Mouse (Mus musculus): ENCODE data around the gene Rgs13.

Rgs13 gene

DNA sequence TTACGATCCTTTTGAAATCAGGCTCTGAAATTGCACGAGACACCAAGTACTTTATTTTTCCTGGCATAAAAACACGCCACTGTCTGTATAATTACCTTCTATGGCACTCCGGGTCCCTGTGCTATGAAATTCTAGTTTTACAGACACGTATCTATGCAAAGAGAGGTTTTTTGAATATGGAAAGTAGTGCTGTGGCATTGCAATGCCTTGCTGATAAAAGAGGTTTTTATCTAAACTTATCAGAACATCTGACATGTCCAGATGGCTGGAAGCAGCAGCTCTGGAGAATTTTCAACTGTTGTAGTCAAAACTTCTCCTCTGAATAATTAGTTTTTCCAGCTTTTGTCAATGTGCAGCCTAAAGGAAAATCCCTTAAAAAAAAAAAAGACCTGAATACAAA is at the start of gene Rgs13:
Gene Rgs13, minus strand, starts transcription at position 207 of the 400 bp plus-strand sequence.
- in situ Hi-C loops (cut with MboI, MseI), result loop anchor here (25.0 kb wide), 1 partner anchor 365 kb away; no protein-coding TSS in a partner anchor

DNA sequence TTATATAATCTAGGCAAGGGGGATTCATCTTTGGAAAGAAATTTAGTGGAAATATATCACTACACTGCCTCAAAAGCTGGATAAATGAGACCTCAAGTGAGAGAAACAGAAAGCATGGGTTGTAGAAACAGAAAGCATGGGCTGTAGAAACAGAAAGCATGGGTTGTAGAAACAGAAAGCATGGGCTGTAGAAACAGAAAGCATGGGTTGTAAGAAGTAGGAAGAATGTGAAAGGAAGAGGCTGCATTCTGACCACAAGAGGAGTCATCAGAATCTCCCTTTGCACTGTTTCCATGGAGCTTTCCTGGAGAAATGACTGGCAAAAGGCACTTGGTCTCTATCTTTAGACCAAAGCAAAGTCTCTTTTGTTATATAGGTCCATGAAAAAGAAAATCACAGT is 38.1 kb upstream of the Rgs13 start:
- in situ Hi-C loops (cut with MboI, MseI), result no loop called here

DNA sequence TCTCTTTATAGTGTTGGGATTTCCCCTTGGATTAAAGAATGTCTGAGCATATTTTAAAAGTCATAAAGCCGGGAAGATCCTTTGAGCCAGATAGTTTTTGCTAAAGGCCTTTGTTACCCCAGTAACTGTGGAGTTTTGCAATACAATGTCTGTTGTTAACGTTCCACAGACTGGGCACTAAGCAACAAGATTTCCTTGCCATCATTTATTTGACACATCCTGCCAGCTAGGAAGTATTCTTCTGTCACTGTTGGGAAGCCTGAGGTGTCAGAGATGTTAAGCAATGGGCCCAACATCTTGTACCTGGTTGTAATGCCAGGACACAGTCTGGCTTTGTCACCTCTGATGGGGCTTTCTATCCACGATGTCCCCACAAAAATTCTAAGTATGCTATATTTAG is 33.7 kb upstream of the Rgs13 start:
- in situ Hi-C loops (cut with MboI, MseI), result no loop called here

DNA sequence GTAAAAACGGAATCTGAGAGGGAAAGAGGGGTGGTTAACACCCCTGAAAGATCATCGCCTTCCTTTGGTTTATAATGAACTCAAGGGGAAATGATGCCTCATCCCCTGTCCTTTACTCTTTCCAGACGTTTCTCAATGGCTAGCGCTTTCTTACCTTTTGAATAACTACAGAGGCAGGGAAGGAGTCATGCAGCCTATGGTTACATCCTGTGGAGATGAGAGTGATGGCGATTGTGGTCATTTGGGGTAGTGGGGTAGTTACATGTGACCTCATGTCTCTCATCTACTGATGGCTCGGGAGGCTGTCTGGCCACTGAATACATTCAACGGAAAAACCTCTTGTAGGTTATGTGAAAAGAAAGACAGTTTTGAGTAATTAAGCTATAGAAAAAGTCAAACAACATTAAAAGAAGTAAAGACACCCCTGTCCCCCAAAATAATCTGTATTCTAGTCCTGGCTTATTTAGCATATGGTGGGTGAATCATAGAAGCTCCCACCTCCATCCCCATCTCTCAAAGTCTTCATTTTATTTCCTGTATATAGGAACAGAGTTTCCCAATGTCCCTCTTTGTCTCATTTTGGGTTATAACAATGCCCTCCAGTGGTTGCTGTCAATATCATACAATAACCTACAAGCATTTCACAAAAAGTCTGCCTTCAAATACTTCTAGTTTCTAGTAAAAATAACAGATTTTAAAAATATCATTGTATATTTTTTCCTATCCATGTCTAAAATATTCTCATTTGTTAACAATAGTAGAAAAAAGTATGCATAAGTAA is 29.3 kb upstream of the Rgs13 start:
- in situ Hi-C loops (cut with MboI, MseI), result loop anchor here (5.0 to 10.0 kb wide), 3 partner anchors 36 to 126 kb away; no protein-coding TSS in a partner anchor

DNA sequence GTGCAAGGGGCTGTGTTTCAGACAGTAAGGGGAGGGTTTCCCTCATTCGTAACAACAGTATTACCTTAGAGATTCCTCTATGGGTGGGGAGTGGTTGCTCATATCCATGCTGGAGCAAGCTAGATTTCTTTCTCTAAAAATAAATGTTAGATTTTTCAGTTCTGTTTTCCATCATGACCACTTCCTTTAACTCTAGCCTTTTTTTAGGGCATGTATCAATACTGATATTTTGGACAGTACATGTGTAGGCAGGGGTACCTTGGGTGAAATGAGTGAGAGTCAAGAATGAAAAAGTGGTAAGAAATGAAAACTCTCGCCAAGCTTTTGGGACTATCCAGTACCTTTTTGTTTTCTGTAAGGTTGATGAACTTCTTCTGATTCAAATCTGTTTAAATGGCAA is 27.6 kb upstream of the Rgs13 start:
- in situ Hi-C loops (cut with MboI, MseI), result loop anchor here (5.0 to 10.0 kb wide), 4 partner anchors 38 to 128 kb away; no protein-coding TSS in a partner anchor

DNA sequence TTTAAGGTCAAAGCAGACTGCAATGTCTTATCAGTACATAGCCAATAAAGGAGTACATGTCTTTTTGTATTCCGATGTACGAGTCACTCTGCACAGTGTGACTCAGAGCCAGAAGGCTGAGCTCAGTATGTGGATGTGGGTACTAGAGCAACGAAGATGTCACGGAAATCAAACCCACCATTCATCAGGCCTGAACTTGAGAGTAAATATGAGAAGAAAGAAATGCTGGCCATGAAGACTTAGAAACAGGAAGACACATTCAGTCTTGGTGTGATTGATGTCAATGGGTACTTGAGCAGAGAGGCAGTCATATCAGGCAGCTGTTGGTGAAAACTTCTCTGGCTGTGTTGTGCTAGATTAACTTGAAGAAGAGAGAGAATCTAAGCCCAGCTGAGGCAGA is 25.8 kb upstream of the Rgs13 start:
- in situ Hi-C loops (cut with MboI, MseI), result loop anchor here (5.0 to 10.0 kb wide), 2 partner anchors 104 to 118 kb away; no protein-coding TSS in a partner anchor

DNA sequence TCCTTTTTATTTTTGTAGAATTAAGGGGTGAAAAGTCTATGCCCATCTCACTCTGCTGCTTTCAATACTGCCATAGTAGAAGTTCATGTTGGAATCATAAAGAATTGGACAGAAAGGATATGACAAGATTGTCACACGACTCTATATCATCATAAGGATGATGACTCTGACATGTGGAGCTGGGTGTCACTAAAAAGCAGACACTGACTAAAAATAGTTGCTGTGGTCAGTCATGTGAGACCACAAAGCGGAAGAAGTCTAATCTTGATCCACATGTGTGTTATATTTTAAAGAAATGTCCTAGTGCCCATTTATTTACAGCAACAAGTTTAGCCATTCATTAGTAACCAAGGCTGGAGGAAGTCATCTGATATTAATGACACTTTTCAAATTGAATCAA is 23.3 kb upstream of the Rgs13 start:
- in situ Hi-C loops (cut with MboI, MseI), result loop anchor here (5.0 to 10.0 kb wide), 2 partner anchors 107 to 116 kb away; no protein-coding TSS in a partner anchor

DNA sequence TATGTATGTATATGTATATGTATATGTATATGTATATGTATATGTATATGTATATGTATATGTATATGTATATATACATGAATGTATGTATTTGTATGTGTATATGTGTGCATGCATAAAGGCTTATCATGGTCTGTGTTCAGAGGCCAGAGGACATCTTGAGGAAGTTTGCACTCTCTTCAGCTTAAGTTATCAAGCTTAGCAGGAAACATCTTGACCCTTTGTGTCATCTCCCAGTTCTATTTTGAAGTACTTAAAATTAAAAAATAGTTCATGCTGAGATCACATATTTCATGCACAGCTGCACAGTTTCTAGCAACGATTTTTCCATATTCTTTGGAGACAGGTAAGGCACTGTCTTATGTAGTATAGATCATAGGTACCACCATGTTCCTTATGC is 22.4 kb upstream of the Rgs13 start:
- in situ Hi-C loops (cut with MboI, MseI), result loop anchor here (5.0 to 25.0 kb wide), 3 partner anchors 178 to 387 kb away; no protein-coding TSS in a partner anchor

DNA sequence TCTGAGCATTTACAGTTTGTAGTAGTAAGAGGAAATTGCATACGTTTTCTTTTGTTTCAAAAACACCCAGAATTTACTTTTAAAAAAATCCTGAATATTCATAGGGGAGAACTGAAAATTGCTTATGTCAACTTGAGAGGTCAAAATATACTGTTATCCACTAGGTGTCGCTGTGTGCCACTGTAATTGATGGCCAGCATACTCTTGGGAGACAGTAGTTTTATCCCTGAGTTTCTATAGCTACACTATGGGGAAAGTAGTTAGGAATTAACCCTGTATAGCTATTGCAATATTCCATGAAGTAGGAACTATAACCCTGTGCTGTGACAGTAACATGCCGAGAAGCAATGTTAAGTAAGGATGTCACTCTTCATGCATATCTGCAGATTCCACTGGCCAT is 20.5 kb upstream of the Rgs13 start:
- in situ Hi-C loops (cut with MboI, MseI), result loop anchor here (5.0 to 25.0 kb wide), 3 partner anchors 180 to 385 kb away; no protein-coding TSS in a partner anchor

DNA sequence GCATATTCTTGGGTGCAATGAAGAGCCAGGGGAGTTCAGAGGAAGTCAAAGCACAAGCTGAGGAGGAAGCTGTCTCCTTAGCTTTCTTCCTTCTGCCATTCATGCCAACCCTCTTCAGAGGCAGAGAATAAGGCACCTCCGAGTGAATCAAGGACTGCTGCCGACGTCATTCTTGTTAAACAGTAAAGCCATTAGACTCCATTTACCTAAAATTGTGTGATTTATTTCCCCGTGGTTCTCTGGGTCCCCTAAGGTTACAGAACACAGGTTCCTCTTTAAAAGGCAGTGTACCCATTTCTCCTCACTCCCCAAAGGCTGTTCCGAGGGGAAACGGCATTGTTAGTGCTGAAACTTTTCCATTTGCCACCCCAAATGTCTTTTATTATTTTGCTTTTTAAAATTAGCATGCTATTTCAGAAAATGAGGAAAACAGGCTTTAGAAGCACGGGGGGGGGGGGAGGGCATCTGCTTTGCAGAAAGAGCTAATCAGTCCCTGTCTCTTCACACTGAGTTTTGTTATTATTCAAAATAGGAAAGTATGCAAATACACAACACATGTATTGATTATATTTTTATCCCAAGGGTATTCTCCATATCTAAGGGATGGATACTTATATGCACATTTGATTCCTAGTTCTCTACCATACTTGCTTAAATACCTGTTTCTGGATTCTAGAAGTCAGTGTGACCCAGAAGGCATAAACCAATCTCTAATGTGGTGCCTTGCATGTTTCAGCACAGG is 9.7 kb upstream of the Rgs13 start:
- in situ Hi-C loops (cut with MboI, MseI), result loop anchor here (10.0 to 25.0 kb wide), 2 partner anchors 375 to 508 kb away; no protein-coding TSS in a partner anchor

DNA sequence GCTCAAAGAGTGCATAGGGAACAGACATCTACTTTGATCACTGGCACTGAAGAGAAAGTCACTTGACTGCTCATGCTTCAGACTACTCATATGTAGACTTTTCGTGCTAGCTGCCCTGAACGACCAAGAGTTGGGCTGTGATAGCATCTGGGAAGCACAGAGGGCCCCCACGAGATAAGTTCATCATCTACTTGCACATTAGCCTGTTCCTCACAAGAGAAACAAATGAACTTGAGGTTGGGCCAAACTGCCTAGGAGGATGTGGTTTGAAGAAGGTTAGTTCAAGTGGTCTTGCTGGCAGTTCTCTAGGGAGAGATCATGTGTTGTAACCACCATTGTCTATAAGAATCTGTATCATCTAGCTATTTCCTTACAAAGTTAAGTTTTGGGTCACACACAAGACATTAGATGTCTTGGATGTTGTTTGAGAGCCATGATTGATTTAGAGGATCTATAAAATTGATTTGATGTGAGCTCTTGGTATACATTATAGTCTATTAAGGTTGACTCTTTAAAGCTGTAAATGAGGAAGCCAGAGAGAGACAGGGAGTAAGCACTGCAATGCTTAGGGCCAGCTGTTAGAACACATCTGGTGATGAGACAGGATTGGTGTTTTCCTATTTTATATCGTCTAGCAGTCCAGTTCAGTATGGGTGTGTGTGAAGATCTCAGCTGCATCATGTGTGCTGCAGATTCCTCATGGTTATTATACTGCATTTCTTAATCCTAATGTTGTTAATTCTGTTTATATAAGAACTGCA is 8.0 kb upstream of the Rgs13 start:
- in situ Hi-C loops (cut with MboI, MseI), result loop anchor here (10.0 to 25.0 kb wide), 2 partner anchors 373 to 510 kb away; no protein-coding TSS in a partner anchor

DNA sequence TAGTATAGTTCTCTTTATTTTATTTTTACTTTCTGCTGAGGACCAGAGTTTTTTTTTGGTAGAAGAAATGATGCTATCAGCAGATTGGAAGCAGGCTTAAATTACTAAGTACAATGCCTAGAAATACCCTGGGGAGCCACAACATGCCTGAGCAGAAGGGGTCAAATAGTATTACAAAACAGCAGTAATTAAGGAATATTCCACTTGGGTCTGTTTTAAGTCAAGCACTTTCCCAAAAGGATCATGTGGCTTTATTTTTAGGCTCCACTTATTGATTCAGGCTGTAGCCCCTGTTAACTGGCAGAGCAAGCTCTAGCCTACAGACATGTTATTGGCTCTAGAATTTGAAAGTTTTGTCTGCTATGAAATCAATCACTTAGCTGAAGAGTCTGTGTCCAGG is 6.5 kb upstream of the Rgs13 start:
- in situ Hi-C loops (cut with MboI, MseI), result loop anchor here (10.0 to 25.0 kb wide), 2 partner anchors 371 to 511 kb away; no protein-coding TSS in a partner anchor

DNA sequence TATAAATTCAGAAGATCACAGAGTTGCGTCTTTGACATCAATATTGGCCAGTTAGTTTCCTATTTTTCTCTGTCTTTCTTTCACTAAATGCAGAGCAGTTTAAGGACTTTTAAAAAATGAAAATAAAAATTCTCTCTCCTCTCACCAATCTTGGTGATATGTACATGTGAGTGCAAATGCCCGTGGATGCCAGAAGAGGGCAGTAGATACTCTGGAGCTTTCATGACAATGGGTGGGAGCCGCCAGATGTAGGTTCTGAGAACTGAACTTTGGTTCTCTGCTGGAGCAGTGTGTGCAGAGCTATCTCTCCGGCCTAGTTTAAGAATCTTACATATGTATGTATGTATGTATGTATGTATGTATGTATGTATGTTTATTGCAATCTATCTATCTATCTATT is 2.4 kb upstream of the Rgs13 start:
- in situ Hi-C loops (cut with MboI, MseI), result loop anchor here (25.0 kb wide), 1 partner anchor 367 kb away; no protein-coding TSS in a partner anchor

DNA sequence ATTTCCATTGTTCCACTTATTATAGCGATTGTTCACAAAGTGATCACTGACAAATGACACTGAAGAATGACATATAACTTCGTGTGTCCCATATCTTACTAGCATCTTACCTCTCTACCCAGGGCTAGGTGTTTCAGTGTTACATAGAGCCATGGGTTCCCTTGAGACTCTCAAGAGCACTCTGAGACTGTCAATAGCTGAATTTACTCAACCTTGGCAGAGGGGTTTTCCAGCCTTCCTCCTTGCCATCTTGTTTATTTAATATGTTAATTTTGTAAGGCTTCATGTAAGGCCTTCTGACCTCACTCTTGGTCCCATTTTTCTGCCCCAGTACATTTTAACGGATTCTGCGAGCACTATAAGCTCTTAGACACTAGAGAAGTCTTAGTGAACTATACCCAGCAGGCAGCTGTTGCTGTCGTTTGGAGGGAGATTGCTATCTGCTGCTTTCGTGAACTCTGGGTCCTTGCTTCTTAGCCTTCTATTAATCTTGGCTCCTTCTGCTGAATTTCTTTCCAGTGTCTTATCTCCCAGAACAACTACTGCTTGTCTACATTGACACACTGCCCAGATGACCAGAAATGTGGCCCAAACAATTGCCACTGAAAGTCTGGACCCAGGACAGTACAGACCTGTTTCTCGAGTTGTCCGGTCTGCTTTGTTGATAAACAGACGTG is 1.2 kb upstream of the Rgs13 start:
- in situ Hi-C loops (cut with MboI, MseI), result loop anchor here (25.0 kb wide), 1 partner anchor 366 kb away; no protein-coding TSS in a partner anchor

DNA sequence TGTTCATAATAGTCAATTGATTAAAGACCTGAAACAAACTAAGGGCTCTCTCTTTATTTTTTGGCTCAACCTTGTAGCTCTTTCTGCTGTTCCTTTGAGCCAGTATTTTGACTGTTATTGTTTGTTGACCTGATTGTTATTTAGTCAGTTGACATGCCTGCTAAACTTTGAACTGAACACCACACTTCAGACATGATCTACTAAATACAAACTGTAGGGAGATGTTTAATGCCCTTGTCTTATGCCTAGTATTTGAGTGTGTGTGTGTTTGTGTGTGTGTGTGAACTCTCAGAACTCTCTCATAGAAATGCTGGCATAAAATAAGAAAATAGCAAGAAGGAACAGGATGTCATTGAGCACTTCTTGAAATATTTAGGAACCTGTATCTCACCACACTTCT is 448 bp upstream of the Rgs13 start:
- in situ Hi-C loops (cut with MboI, MseI), result loop anchor here (25.0 kb wide), 1 partner anchor 365 kb away; no protein-coding TSS in a partner anchor

DNA sequence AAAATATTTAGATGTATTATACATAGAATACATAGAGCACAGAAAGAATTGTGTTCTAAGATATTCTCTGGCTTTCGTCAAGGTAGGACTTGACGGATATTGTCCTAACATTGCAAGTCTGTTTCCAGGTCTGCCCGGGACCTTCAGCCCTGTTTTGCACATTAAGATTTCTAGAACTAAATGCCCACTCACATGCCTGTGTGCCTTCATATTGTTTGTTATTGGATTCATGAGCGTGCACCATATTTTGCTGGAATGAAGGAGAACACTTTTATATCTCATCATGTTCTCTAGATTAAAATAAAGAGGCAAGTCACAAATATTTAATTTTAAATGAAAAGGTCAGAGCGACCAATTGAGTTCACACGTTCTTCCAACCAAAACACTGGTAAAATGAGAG is 2.4 kb downstream of the Rgs13 start:
- in situ Hi-C loops (cut with MboI, MseI), result loop anchor here (25.0 kb wide), 1 partner anchor 362 kb away; no protein-coding TSS in a partner anchor

DNA sequence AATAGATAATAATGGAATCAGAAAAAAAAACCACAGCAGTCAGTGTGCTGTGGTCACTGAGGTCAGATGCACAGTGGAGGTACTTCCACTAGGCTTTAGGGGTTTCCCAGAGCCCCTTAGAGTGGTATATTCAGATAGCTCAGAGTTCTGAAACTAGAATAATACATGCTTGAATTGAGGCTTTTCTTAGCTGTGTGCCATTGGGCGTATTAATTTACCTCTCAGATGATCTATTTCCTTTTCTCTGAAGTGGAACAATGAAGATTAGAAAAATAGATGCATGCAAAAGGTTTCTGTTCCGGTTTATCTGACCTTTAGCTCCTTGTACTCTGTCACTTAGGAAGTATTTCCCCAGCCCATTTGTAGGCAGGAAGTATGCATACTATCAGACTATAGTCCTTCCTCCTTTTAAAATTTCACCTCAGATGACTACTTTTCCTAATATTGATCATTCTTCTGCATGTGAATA is 3.6 kb downstream of the Rgs13 start:
- in situ Hi-C loops (cut with MboI, MseI), result no loop called here

DNA sequence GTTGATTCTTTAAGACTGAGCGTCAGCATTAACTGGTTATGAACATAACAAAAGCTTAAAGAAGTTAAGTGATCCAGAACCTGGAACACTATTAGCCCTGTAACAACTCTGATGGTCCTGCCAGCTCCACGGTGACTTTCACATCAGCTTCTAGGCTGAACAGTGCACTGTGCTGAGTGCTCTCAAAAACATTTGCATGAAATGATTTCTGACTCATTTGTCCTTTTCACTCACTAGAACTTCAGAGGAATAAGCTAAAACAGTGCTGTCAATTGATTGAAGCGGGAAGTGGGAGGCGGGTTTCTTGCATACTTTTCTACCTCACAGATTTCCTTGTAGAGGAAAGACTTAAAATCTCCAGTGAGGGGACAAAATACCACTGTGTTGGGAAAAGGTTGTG is 8.3 kb downstream of the Rgs13 start:
- in situ Hi-C loops (cut with MboI, MseI), result no loop called here

DNA sequence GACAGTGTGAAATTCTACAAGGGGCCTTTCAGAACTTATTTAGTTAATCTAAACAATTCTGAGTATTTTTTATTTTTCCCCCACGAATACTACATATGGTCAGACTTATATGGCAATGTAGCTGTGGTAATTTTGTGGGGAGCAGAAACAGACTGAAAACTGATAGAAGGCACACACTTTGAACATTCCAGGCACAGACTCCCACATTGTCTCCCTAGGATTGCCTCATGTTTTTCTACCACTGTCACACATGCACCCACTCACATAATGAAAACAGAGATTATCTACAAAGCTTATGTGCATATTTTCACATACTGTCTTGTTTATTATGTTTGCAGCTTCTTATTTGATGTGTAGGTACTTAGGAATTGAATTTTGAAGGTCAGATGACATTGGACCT is 9.4 kb downstream of the Rgs13 start:
- in situ Hi-C loops (cut with MboI, MseI), result no loop called here

DNA sequence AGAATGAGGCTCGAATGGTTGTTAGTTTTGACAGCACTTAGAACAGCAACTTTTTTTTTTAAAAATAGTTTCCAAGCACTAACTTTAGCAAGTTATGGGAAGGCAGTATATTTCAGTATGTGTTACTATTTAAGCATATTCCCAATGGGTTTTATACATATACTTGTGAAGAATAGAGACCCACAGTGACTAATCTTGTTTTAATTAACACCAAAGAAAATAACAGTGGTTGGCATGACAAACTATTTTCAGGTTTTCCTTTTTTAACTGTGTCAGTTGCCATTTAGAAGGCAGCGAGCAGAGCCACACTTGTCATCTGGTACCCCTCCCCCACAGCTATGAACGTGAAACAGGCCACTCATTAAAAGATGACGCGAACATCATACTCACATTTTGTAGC is 10.3 kb downstream of the Rgs13 start:
- in situ Hi-C loops (cut with MboI, MseI), result no loop called here
